Mouse (Mus musculus): ENCODE data around the gene Cpxm2.

Cpxm2 gene

DNA sequence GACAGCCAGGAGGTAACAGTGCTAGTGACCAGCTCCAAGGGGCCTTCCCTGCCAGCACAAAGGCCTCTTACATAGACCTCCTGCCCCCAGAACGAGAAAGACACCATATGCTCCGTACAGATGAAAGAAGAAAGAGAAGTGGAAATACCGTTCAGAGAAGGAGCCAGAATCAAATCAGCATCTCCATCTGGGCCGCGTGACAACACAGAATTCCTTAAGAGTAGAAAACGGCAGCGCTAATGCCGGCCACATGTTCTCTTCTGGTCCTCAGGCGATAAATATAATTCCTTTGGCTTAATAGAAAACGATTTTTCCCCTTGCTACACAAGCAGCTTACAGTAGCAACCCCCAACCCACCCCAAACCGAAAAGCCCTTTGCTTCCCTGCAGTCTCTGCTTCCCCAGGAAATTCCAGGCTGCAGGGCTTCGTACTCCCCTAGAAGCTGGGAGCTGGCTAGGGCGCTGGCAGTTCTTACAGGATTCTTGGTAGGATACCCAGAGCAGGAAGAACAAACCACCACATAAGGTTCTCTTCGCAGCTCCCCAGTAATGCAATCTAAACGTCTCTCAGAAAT is 9.2 kb downstream of the Cpxm2 start:
- DNase-seq (ENCODE audit: low spot score in 2 of 2), result no peak

DNA sequence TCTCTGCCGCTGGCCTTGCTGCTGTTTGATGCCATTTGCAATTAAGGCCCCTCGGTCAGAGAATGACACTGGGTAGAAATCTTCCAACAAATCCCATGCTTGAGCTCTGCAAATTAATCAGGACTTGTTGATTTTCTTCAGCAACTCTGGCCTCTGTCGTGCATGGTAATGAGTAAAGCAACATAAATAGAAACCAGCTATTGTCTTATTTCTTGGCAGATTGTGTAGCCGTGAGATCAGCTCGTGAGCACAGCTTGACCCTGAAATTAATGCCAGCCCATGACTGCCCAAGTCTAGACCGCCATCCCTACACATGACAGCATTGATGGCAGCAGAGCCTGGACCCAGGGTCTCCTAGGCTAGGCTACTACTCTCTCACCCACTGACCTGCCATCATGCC is 25.9 kb downstream of the Cpxm2 start:
- no peak for DNase-seq (ENCODE audit: low spot score in 2 of 2)

GRCm38 (mm10) chr7:132124948-132125347 is 29.6 kb downstream of the Cpxm2 start:
- DNase-seq (ENCODE audit: low spot score in 2 of 2), result no peak

DNA sequence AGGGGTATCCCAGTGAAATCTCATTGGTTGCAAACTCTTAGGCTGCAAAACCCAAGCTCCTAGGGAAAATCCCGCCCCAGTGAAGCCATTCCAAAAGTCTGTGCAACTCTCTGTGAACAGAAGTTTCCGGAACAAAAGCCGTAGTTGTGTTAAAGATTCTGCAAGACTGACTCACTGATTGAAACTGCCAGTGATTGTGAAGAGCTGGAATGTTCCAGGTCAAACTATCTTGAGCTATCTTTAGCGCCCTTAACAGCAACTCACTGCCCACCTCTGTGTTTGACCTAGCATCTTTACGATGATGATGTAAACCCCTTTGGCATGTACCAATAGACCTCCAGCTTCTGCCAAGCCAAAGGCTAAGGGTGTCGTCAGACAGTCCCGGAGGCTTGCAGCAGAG is 31.3 kb downstream of the Cpxm2 start:
- DNase-seq (ENCODE audit: low spot score in 2 of 2), result no peak

DNA sequence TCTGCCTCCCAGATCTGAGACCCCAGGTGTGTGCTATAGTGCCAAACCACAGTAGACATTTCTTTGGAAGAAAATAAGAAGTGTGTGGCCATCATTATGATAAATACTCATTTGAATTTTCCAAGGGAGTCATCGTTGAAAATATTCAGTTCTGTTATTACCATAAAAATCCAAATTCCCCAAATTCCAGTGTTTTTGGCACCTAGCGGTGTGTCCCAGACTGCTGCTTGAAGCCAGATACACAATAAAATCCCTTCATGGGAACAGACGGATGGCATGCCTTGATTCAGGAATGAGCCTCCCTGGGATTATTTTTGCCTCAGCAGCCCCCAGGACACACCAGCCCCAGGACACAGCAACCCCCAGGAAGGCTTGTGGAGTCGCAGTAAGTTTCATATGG is 34.7 kb downstream of the Cpxm2 start:
- no peak for DNase-seq (ENCODE audit: low spot score in 2 of 2)

DNA sequence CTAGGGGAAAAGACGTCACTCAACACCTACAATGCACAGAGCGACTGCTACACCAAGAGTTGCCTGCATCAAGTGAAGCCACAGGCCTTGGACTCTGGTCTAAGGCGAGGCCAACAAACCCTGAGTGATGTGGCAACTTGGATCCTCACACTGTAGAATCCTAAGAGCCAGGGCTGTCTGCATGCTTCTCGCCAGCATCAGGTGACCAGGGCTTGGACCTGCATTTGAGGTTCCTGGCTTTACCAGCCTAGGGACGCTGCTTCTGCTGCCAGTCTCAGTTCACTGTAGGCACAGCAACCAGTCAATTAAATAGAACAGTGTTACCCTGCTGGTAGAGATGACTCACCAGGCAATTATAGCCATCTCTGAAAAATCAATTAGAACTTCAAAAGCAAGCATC is 42.8 kb downstream of the Cpxm2 start:
- no peak for DNase-seq (ENCODE audit: low spot score in 2 of 2)

GRCm38 (mm10) chr7:132110308-132110707 is 44.2 kb downstream of the Cpxm2 start:
- no peak for DNase-seq (ENCODE audit: low spot score in 2 of 2)

GRCm38 (mm10) chr7:132106891-132107290 is 47.6 kb downstream of the Cpxm2 start:
- no peak for DNase-seq (ENCODE audit: low spot score in 2 of 2)

DNA sequence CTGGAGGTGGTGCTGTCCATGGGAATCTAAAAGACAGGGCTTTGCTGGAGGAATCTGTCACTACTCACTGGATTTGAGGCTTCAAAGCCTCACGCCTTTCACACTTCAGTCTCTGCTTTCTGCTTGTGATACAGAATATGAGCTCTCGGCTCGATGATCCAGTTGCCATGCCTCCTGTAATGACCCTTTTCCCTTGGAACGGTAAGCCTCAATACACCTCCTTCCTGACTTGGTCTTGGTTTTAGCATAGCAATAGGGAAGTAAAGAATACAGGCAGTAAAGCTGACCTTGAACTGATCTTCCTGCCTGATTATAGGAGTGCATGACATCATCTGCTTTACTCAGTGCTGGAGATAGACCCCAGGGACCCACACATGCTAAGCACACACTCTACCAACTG is 49.2 kb downstream of the Cpxm2 start:
- DNase-seq (ENCODE audit: low spot score in 2 of 2), result no peak

DNA sequence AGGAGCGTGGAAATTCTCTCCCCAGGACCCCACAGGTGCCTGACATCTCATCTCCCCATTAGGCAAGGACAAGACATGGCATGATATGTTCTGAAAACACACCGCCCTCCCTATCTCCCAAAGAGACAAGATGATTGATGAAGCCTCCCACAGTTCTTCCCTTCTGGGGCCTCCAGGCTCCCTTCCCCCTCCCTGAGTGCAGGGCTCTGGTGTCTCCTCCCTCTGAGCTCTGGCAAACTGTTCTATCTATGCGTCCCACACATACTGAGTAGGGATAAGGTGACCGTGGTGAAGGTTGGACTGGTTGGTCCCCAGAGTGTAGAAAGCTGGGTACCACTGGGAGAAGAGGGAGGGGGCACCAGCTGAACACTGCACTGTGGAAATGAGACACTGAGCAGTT is 56.1 kb downstream of the Cpxm2 start:
- no peak for DNase-seq (ENCODE audit: low spot score in 2 of 2)

DNA sequence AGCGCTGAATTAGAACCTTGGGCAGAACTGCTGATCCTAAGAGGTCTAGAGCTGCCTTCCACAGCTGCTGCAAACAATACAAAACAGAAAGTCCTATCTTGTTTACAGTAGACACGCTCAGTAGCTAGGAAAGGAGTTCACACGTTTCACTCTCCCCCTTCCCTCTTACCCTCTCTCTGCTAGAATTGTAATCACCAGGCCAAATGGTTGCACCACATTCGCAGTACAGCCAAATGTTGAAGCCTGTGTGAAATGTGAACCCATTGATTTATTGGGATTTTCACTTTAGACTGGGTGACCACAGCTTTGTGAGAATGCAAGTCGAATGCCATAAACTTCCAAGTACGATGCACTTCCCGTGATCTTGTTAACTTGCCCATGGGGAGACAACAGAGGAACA is 59.9 kb downstream of the Cpxm2 start:
- no peak for DNase-seq (ENCODE audit: low spot score in 2 of 2)

- no peak for DNase-seq (ENCODE audit: low spot score in 2 of 2)
Measured at GRCm38 (mm10) chr7:132091551-132091950, 63.0 kb downstream of the Cpxm2 start.

DNA sequence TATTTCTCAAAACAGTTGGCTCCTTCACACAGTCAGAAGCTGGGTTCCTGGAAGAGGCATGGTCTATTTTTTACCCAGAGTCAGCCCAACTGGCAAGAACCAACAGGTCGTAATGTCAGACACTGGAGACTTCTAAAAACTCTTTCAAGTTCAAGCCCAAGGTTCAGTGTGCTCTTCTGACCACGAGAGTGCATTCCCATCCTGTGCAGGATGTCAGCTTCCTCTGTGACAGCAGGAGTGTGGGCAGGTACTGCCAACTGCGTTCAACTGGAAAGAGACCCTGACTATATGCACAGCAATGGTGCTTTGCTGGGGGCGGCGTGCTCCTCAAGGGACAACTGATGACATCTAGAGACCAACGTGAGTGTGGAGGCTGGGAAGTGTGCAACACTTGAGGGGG is 65.9 kb downstream of the Cpxm2 start:
- no peak for DNase-seq (ENCODE audit: low spot score in 2 of 2)

DNA sequence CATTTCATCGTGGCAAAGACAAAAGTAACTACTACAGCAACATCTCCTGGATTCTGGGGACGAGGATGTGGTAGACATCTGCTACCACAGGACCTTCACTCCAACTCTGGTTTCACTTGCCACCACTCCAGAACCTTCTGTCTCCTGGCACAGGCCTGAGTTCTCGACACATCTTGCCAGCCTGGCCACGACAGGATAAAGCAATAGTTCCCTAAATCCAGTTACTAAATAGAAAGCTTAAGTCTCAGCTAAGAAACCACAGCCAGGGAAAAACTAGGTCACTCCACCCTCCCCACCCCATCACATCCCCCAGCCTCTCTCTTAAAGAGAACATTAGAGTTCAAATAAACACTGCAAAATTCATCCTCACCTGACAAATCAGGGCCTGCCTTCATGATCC is 66.4 kb downstream of the Cpxm2 start:
- DNase-seq (ENCODE audit: low spot score in 2 of 2), result no peak

DNA sequence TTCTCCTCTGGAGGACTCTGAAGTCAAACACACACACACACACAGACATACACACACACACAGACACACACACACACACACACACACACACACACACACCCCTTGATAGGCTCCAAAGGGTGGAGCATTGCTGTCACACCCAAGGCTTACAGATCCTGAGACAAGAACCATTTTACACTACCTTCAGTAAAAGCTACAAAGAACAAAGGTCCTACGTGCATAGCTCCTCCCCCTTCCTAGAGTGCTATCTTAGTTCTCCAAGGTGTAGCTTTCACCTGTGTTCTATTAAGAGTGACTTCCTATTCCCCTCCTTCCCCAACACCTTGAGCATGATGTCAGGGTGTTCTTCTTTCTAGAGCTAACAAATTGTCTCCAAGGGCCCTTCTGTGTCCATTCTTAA is 78.7 kb downstream of the Cpxm2 start:
- no peak for DNase-seq (ENCODE audit: low spot score in 2 of 2)

DNA sequence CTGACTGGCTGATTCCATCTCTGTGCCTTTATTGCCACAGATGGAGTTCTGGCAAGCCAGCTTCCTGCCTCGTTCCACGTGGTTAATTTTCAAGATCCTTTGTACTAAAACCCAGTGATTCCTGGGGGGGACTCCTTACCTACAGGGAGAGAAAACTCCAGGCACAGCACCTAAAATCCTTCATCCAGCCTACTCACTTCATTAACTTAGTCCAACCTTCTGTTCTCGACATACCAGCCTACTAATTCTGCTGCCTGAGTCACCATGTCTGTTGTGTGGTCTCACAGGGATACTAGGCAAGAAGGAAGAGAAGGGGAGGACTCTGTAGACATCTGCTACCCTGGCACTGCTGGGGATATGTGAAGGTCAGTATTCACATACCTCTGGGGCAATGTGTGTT is 80.0 kb downstream of the Cpxm2 start:
- no peak for DNase-seq (ENCODE audit: low spot score in 2 of 2)

DNA sequence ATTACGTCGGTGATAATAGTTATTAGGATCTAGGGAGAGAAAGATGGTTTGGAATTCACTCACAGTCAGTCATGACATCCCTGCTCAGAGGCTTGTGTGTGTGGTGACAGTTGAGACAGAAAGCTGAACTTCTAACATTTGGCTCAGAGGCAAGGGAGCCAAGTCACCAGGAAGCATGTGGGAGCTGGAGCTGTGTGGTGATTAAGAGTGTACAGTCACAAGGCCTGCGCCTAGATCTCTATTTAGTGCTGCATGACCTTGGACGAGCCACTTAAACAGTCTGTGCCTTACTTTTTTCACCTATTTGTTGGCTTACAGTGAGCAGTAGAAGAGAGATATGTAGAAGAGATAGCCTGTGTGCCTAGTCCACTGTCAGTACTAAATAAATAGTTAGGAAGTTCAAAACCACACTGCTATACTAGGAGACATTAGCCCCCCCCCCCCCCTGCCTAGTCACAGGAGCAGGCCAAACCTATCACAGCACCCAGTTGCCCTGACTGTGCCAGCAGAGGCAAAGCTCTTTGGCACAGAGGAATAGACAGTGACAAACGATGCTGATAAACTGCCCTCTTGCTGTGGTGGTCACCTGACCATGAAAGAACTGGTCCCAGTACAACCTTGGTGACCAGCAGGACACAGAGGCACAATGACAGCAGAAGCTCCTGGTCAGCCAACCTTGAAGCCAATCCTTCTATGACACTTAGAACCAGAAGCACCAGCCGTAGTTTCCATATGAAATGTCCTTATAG is 83.5 kb downstream of the Cpxm2 start:
- DNase-seq (ENCODE audit: low spot score in 2 of 2), result no peak

- no peak for DNase-seq (ENCODE audit: low spot score in 2 of 2)
Measured at GRCm38 (mm10) chr7:132067951-132068350, 86.6 kb downstream of the Cpxm2 start.

GRCm38 (mm10) chr7:132067511-132067910 is 87.0 kb downstream of the Cpxm2 start:
- DNase-seq (ENCODE audit: low spot score in 2 of 2), result no peak

DNA sequence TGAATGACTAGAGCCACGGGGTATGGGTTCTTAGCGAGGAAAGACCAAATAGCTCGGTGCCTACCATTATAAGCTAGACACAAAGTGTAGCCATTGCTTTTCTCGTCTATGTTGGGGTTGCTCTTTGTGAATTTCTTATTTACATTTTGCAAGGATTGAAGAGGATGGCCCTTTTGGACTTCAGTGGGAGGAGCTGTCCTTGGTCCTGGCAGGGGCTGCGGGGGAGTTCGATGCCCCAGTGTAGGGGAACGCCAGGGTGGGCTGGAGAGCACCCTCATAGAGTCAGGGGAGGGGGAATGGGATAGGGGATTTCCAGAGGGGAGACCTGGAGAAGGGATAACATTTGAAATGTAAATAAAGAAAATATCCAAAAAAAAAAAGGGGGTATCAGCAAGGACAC is 94.4 kb downstream of the Cpxm2 start:
- no peak for DNase-seq (ENCODE audit: low spot score in 2 of 2)

GRCm38 (mm10) chr7:132056565-132056964 is 98.0 kb downstream of the Cpxm2 start:
- DNase-seq (ENCODE audit: low spot score in 2 of 2), result no peak

DNA sequence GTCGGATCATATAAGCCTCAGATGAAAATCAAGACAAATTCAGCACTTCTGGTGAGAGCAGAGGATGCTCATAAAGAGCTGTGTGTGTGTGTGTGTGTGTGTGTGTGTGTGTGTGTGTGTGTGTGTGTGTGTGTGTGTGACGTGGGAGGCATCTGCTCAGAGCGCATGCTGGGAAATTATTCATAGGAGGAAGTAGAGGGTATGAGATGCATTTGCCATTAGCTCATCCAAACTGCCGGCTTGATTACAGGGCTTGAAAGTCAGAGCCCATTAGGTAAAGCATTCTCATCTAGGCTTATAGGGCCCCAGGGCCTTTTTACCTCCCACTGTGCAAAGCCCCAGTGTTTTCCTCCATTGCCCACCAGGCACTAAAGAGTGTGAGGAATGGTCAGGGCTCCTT is 107.9 kb downstream of the Cpxm2 start:
- no peak for DNase-seq (ENCODE audit: low spot score in 2 of 2)

GRCm38 (mm10) chr7:132031940-132032531 is 122.5 kb downstream of the Cpxm2 start:
- DNase-seq (ENCODE audit: low spot score in 2 of 2), result no peak

- no peak for DNase-seq (ENCODE audit: low spot score in 2 of 2)
Measured at GRCm38 (mm10) chr7:132026671-132027070, 127.9 kb downstream of the Cpxm2 start.

Data from frontal cortex, postnatal 25 days (tissue).